Mouse (Mus musculus) midbrain, embryonic 12.5 days (tissue): ENCODE results near the gene Tob1. TPM values are rescaled to one million over a fixed set of nuclear protein-coding genes. Genes with fewer than 3 reads are reported as not detected.

ENCODE experiments used
- ATAC-seq: fragments of 200-750 bp; cut with Nextera tagmentation; 2 replicates; pipeline ENCODE4 v1.8.0; 2017; ENCODE audit warnings: low read depth, moderate TSS enrichment, moderate library complexity; ENCODE audit not compliant: low FRiP score
- H3K27ac ChIP-seq: fragments of 300-500 bp; sonication (generic); replicated peaks from 2 replicates; pipeline ENCODE4 v1.5.1; 2016; ENCODE audit warnings: mild to moderate bottlenecking
- H3K27me3 ChIP-seq: fragments of 300-500 bp; sonication (generic); 2 replicates; pipeline ENCODE4 v1.6.1; 2016; ENCODE audit warnings: mild to moderate bottlenecking
- H3K36me3 ChIP-seq: fragments of 300-500 bp; sonication (generic); 2 replicates; pipeline ENCODE4 v1.6.1; 2016
- H3K4me1 ChIP-seq: fragments of 300-500 bp; sonication (generic); 2 replicates; pipeline ENCODE4 v1.6.1; 2016
- H3K4me2 ChIP-seq: fragments of 300-500 bp; sonication (generic); replicated peaks from 2 replicates; pipeline ENCODE4 v1.6.1; 2016; ENCODE audit warnings: mild to moderate bottlenecking, moderate library complexity
- H3K4me3 ChIP-seq: fragments of 300-500 bp; sonication (generic); 2 replicates; pipeline ENCODE4 v1.5.1; 2016; ENCODE audit warnings: mild to moderate bottlenecking
- H3K9ac ChIP-seq: fragments of 300-500 bp; sonication (generic); replicated peaks from 2 replicates; pipeline ENCODE4 v1.6.1; 2016; ENCODE audit warnings: mild to moderate bottlenecking, moderate library complexity
- H3K9me3 ChIP-seq: fragments of 300-500 bp; sonication (generic); 2 replicates; pipeline ENCODE4 v1.6.1; 2016; ENCODE audit warnings: mild to moderate bottlenecking
- WGBS: fragments of 180-500 bp; shearing (Covaris S2); methylation state at CpG from one replicate; pipeline ENCODE4 v1.1.7; 2016; 5-methylcytosine and 5-hydroxymethylcytosine counted together
- polyA plus RNA-seq: library from polyadenylated mRNA; unstranded; fragments of >200 nt; fragmentation: Nextera tagmentation; extraction: Ambion mirVana; gene quantifications from 2 replicates; pipeline ENCODE4 v1.2.1, GENCODE M21; 2016

The Tob1 gene
- polyA plus RNA-seq, 1 experiment from 2014 or later: 36.7 TPM

DNA sequence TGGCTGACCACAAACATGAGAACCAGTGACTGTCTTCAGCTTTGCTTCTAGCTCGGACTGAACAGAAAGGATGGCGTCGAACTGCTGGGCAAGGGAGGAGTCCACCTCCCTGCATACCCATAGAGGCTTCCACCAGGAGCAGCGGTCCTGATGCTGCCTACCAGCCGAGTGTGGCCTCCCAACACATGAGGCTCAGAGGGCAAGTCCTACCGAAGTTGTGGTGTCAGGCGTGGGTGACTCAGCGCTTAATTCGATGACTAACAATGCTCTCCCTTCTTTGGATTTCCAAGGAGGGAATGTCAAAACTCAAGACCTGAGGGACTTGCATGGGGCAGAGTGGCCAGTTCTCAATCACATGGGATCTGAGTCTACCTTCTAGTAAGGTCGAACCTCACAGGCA is 42.4 kb downstream of the Tob1 start:
- H3K4me1 ChIP-seq: no peaks in the 10 kb centered on the region
- 87% methylated on average over 10 of the region's 10 CpGs for whole genome bisulfite sequencing

GRCm38 (mm10) chr11:94255733-94256132 is 44.5 kb downstream of the Tob1 start:
- no peaks in the 10 kb centered on the region for H3K36me3 ChIP-seq
- no peak overlapping the region for H3K9ac ChIP-seq
- H3K4me3 ChIP-seq: no peak overlapping the region
- H3K4me1 ChIP-seq: no peaks in the 10 kb centered on the region
- 76% methylated on average over 5 of the region's 5 CpGs for WGBS
- no peaks in the 10 kb centered on the region for H3K27me3 ChIP-seq
- H3K4me2 ChIP-seq: no peak overlapping the region
- H3K9me3 ChIP-seq: no peaks in the 10 kb centered on the region
- no peak for ATAC-seq
- H3K27ac ChIP-seq: no peak overlapping the region

More for the DNA sequence above, 42.4 kb downstream of the Tob1 start:
- Histone ChIP-seq H3K27ac (no peak overlapping the region), H3K36me3 (no peaks in the 10 kb centered on the region), H3K4me3 (no peak overlapping the region), H3K27me3 (no peaks in the 10 kb centered on the region), H3K4me2 (no peak overlapping the region), H3K9me3 (no peaks in the 10 kb centered on the region), H3K9ac (no peak overlapping the region)
- no peak for ATAC-seq

GRCm38 (mm10) chr11:94257987-94258386 is 46.7 kb downstream of the Tob1 start:
- WGBS: 89% methylated on average over 14 of the region's 14 CpGs
- no peak overlapping the region for H3K27ac ChIP-seq
- H3K4me2 ChIP-seq: no peak overlapping the region
- no peak for ATAC-seq
- no peaks in the 10 kb centered on the region for H3K36me3 ChIP-seq
- H3K4me3 ChIP-seq: no peak overlapping the region
- no peak overlapping the region for H3K9ac ChIP-seq
- H3K4me1 ChIP-seq: no peaks in the 10 kb centered on the region
- H3K27me3 ChIP-seq: no peaks in the 10 kb centered on the region
- H3K9me3 ChIP-seq: no peaks in the 10 kb centered on the region

DNA sequence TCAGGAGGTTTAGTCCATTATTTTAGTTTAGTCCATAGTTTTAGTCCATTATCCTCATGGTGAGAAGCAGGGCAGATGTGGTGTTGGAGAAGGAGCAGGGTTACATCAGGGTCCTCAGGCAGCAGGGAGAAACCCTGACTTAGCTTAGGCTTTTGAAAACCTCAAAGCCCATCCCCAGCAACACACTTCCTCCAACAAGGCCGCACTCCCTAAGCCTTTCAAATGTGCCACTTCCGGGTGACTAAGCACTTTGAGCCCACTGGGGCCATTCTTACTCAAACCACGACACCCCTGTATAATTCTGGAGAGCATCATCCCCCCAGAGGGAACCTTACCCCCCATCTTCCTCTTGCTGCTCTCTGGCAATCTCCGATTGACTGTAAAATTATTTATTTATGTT is 48.6 kb downstream of the Tob1 start:
- Histone ChIP-seq H3K36me3 (no peaks in the 10 kb centered on the region), H3K4me3 (no peak overlapping the region), H3K4me2 (no peak overlapping the region), H3K27ac (no peak overlapping the region), H3K27me3 (no peaks in the 10 kb centered on the region), H3K4me1 (0 out of 2 replicates have a peak, but pooled peaks cover 3% of the 10 kb centered on the region), H3K9ac (no peak overlapping the region), H3K9me3 (no peaks in the 10 kb centered on the region)
- ATAC-seq: no peak
- WGBS: 53% methylated on average over 4 of the region's 4 CpGs

GRCm38 (mm10) chr11:94261585-94262370 is 50.5 kb downstream of the Tob1 start:
- Histone ChIP-seq H3K4me3 (no peak overlapping the region), H3K9me3 (no peaks in the 10 kb centered on the region), H3K4me2 (no peak overlapping the region), H3K27me3 (no peaks in the 10 kb centered on the region), H3K4me1 (peaks cover 10% of the 10 kb centered on the region; the same call in 1 of the 2 replicates), H3K27ac (no peak overlapping the region), H3K36me3 (no peaks in the 10 kb centered on the region), H3K9ac (no peak overlapping the region)
- ATAC-seq: no peak
- 72% methylated on average over 6 of the region's 6 CpGs for WGBS

Other genes starting within 250 kb of the Tob1 start
- gene Gm20390, start 243.2 kb upstream of the Tob1 start, polyA plus RNA-seq: 340 and 352 TPM in 2 replicates
- gene Nme1, start 242.9 kb upstream of the Tob1 start, polyA plus RNA-seq: 217 and 227 TPM in 2 replicates
- 134 and 147 TPM in 2 replicates for gene Spag9, start 215.4 kb upstream of the Tob1 start, polyA plus RNA-seq
- 3.8 and 4.5 TPM in 2 replicates for gene Wfikkn2, start 34.6 kb downstream of the Tob1 start, polyA plus RNA-seq
- 0.32 and 0.42 TPM in 2 replicates for gene Gm21885, start 70.4 kb downstream of the Tob1 start, polyA plus RNA-seq
- 145 and 162 TPM in 2 replicates for gene Luc7l3, start 110.5 kb downstream of the Tob1 start, polyA plus RNA-seq
- gene Ankrd40, start 116.5 kb downstream of the Tob1 start, polyA plus RNA-seq: 19.7 and 21.7 TPM in 2 replicates
- gene Abcc3, start 181.5 kb downstream of the Tob1 start, polyA plus RNA-seq: 0.57 and 0.89 TPM in 2 replicates